Mouse (Mus musculus) inflammation-experienced regulatory T-cells, adult 16 weeks (primary cell): Measurements from ENCODE around the gene Ugt1a9. TPM values are rescaled to one million over a fixed set of nuclear protein-coding genes. Genes with fewer than 3 reads are reported as not detected.

Experiments
- polyA plus RNA-seq: library from polyadenylated mRNA; unstranded; fragments of 100-300 nt; shearing (Covaris generic); gene quantifications from one replicate; pipeline ENCODE4 v1.2.1, GENCODE M21; 2017

Gene Ugt1a9
- not detected for polyA plus RNA-seq

GRCm38 (mm10) chr1:88070495-88070894 is at the start of gene Ugt1a9:
Gene Ugt1a9, plus strand, starts transcription at chr1:88070800.

GRCm38 (mm10) chr1:88055088-88055487 is 15.5 kb upstream of the Ugt1a9 start, which contains the start of gene Ugt1a10:
Gene Ugt1a10, plus strand, starts transcription at chr1:88055388.

GRCm38 (mm10) chr1:88087513-88087912 is 16.9 kb downstream of the Ugt1a9 start, which contains the start of gene Ugt1a8:
Gene Ugt1a8, plus strand, starts transcription at chr1:88087813.

GRCm38 (mm10) chr1:88094941-88095492 is 24.4 kb downstream of the Ugt1a9 start, which contains the start of gene Ugt1a7c:
Gene Ugt1a7c, plus strand, starts transcription at chr1:88095062.

GRCm38 (mm10) chr1:88103019-88103418 is 32.4 kb downstream of the Ugt1a9 start, which contains the start of gene Ugt1a6b:
Gene Ugt1a6b, plus strand, starts transcription at chr1:88103252.

GRCm38 (mm10) chr1:88134457-88135011 is 63.9 kb downstream of the Ugt1a9 start, which contains the start of gene Ugt1a6a:
Gene Ugt1a6a, plus strand, starts transcription at chr1:88134809.

GRCm38 (mm10) chr1:88165711-88166110 is 95.1 kb downstream of the Ugt1a9 start, which contains the start of gene Ugt1a5:
Gene Ugt1a5, plus strand, starts transcription at chr1:88166012.

GRCm38 (mm10) chr1:88200456-88200855 is 129.9 kb downstream of the Ugt1a9 start, which contains the start of gene Ugt1a2:
Gene Ugt1a2, plus strand, starts transcription at chr1:88200601.

GRCm38 (mm10) chr1:88205294-88205922 is 134.8 kb downstream of the Ugt1a9 start, which contains the start of gene Dnajb3:
Gene Dnajb3, minus strand, starts transcription at chr1:88205782.

GRCm38 (mm10) chr1:88211812-88212211 is 141.2 kb downstream of the Ugt1a9 start, which contains the start of gene Ugt1a1:
Gene Ugt1a1, plus strand, starts transcription at chr1:88211959.

GRCm38 (mm10) chr1:88226670-88227379 is 156.2 kb downstream of the Ugt1a9 start, which contains the start of gene Mroh2a:
Gene Mroh2a, plus strand, starts transcription at chr1:88226986.

Other genes with a start within 250 kb of the Ugt1a9 start
- 61.9 TPM for gene Dgkd, start 217.5 kb upstream of the Ugt1a9 start, polyA plus RNA-seq
- 27.2 TPM for gene Usp40, start 62.2 kb upstream of the Ugt1a9 start, polyA plus RNA-seq
- not detected for gene Ugt1a10, start 15.4 kb upstream of the Ugt1a9 start, polyA plus RNA-seq
- not detected for gene Ugt1a8, start 17.0 kb downstream of the Ugt1a9 start, polyA plus RNA-seq
- 0.89 TPM for gene Ugt1a7c, start 24.3 kb downstream of the Ugt1a9 start, polyA plus RNA-seq
- gene Ugt1a6b, start 32.5 kb downstream of the Ugt1a9 start, polyA plus RNA-seq: 0.46 TPM
- gene Ugt1a6a, start 64.0 kb downstream of the Ugt1a9 start, polyA plus RNA-seq: 0.45 TPM
- not detected for gene Ugt1a5, start 95.2 kb downstream of the Ugt1a9 start, polyA plus RNA-seq
- not detected for gene Ugt1a2, start 129.8 kb downstream of the Ugt1a9 start, polyA plus RNA-seq
- gene Dnajb3, start 135.0 kb downstream of the Ugt1a9 start, polyA plus RNA-seq: 0.94 TPM
- not detected for gene Ugt1a1, start 141.2 kb downstream of the Ugt1a9 start, polyA plus RNA-seq
- 1.00 TPM for gene Mroh2a, start 156.2 kb downstream of the Ugt1a9 start, polyA plus RNA-seq
- gene Hjurp, start 206.8 kb downstream of the Ugt1a9 start, polyA plus RNA-seq: 121 TPM
- gene Trpm8, start 206.9 kb downstream of the Ugt1a9 start, polyA plus RNA-seq: not detected